Mouse (Mus musculus) heart, adult 2 months (tissue): Measurements from ENCODE around the gene Bcl3.

Experiments
- CTCF ChIP-seq: fragments of 200-600 bp; IDR thresholded peaks from 2 replicates; pipeline ENCODE4 v1.8.1; 2022; ENCODE audit warnings: antibody characterized with exemption, mild to moderate bottlenecking, moderate library complexity
- POLR2A ChIP-seq: fragments of 200-500 bp; IDR thresholded peaks from 2 replicates; pipeline ENCODE4 v1.6.1; 2011; ENCODE audit warnings: mild to moderate bottlenecking, low read depth, low read length, control low read depth; ENCODE audit not compliant: insufficient read depth

DNA sequence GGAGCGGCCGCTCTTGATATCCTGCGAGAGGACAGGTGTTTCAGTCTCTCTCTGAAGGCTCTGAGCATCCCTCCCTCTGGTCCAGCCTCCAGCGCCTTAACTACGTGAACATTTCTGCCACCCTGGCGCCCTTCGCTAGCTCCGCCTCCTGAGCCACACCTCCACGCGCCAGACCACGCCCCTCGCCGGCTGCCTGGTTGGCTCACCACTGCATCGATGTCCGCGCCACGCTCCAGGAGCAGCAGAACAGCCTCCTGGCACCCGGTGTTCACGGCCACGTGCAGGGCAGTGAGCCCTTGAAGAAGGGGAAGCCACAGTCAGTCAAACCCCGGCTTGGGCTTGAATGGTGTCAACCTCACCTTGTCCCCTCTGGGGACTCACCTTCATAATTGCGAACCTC, 11.5 kb downstream of the Bcl3 start:
- no peak for TF ChIP-seq CTCF
- TF ChIP-seq POLR2A, result no peak
